Mouse (Mus musculus) macrophage (primary cell): Measurements from ENCODE around the gene 1700030J22Rik. TPM values are rescaled to one million over a fixed set of nuclear protein-coding genes. Genes with fewer than 3 reads are reported as not detected.

Source experiments
- polyA plus RNA-seq: library from polyadenylated mRNA; stranded (reverse); fragments of 250-400 nt; gene quantifications from 3 replicates; pipeline ENCODE4 v1.2.4, GENCODE M21; 2018; ENCODE audit warnings: inconsistent platforms

1700030J22Rik gene
- polyA plus RNA-seq, 1 experiment from 2014 or later = 1.3 TPM

Other genes starting within 250 kb of the 1700030J22Rik start
- 1.4 to 4.3 TPM (median 2.3 TPM) in 3 replicates for gene Cdyl2, start 246.0 kb downstream of the 1700030J22Rik start, polyA plus RNA-seq
- 7.6 to 14.5 TPM (median 13.8 TPM) in 3 replicates for gene Cmc2, start 57.5 kb downstream of the 1700030J22Rik start, polyA plus RNA-seq
- gene Cenpn, start 57.2 kb downstream of the 1700030J22Rik start, polyA plus RNA-seq = 2.0 to 6.7 TPM (median 4.5 TPM) in 3 replicates
- 13.1 to 14.3 TPM (median 13.5 TPM) in 3 replicates for gene Atmin, start 35.6 kb downstream of the 1700030J22Rik start, polyA plus RNA-seq
- 26.8 to 67.0 TPM (median 34.5 TPM) in 3 replicates for gene Gcsh, start 14.6 kb upstream of the 1700030J22Rik start, polyA plus RNA-seq
- gene Pkd1l2, start 103.5 kb upstream of the 1700030J22Rik start, polyA plus RNA-seq = 0.11 to 0.34 TPM (median 0.20 TPM) in 3 replicates
- not detected in 3 replicates for gene Bco1, start 116.9 kb upstream of the 1700030J22Rik start, polyA plus RNA-seq
- 3.9 to 4.5 TPM (median 4.4 TPM) in 3 replicates for gene Gan, start 179.2 kb upstream of the 1700030J22Rik start, polyA plus RNA-seq